Mouse (Mus musculus) lung, embryonic 16.5 days (tissue): ENCODE data around the gene Als2cr12. TPM values are rescaled to one million over a fixed set of nuclear protein-coding genes. Genes with fewer than 3 reads are reported as not detected.

Experiments used
- ATAC-seq: fragments of 200-750 bp; cut with Nextera tagmentation; 2 replicates; pipeline ENCODE4 v1.8.0; 2017; ENCODE audit warnings: low read depth, mild to moderate bottlenecking, moderate library complexity
- H3K27ac ChIP-seq: fragments of 300-500 bp; sonication (generic); 2 replicates; pipeline ENCODE4 v1.5.1; 2014; ENCODE audit warnings: mild to moderate bottlenecking, control low read depth, low read length
- H3K27me3 ChIP-seq: fragments of 300-500 bp; sonication (generic); 2 replicates; pipeline ENCODE4 v1.6.1; 2014; ENCODE audit warnings: low read depth, low read length, mixed read lengths; ENCODE audit not compliant: control insufficient read depth, insufficient read depth
- H3K36me3 ChIP-seq: fragments of 300-500 bp; sonication (generic); 2 replicates; pipeline ENCODE4 v1.6.1; 2014; ENCODE audit warnings: low read length; ENCODE audit not compliant: control insufficient read depth, insufficient read depth
- H3K4me1 ChIP-seq: fragments of 300-500 bp; sonication (generic); replicated peaks from 2 replicates; pipeline ENCODE4 v1.6.1; 2014; ENCODE audit warnings: low read length, mixed read lengths; ENCODE audit not compliant: control insufficient read depth, insufficient read depth
- H3K4me2 ChIP-seq: fragments of 300-500 bp; sonication (generic); 2 replicates; pipeline ENCODE4 v1.6.1; 2014; ENCODE audit warnings: low read depth, low read length, control low read depth
- H3K4me3 ChIP-seq: fragments of 300-500 bp; sonication (generic); 2 replicates; pipeline ENCODE4 v1.5.1; 2014; ENCODE audit warnings: mild to moderate bottlenecking, low read length, control low read depth
- H3K9ac ChIP-seq: fragments of 300-500 bp; sonication (generic); 2 replicates; pipeline ENCODE4 v1.6.1; 2014; ENCODE audit warnings: low read length, control low read depth
- H3K9me3 ChIP-seq: fragments of 300-500 bp; sonication (generic); 2 replicates; pipeline ENCODE4 v1.6.1; 2016; ENCODE audit warnings: low read length; ENCODE audit not compliant: control insufficient read depth
- WGBS: fragments of 180-500 bp; shearing (Covaris S2); extraction: QIAGEN DNeasy Blood & Tissue Kit; methylation state at CpG from one replicate; pipeline ENCODE4 v1.1.7; 2014; 5-methylcytosine and 5-hydroxymethylcytosine counted together
- polyA plus RNA-seq: library from polyadenylated mRNA; unstranded; fragments of >200 nt; fragmentation: Nextera tagmentation; extraction: Ambion mirVana; gene quantifications from 2 replicates; pipeline ENCODE4 v1.2.1, GENCODE M21; 2015

Gene Als2cr12
- polyA plus RNA-seq, 1 experiment from 2014 or later = not detected

GRCm38 (mm10) chr1:58621996-58622748, 73.6 kb downstream of the Als2cr12 start:
- Histone ChIP-seq H3K27ac (no peak overlapping the region), H3K4me3 (no peak overlapping the region), H3K27me3 (no peaks in the 10 kb centered on the region), H3K4me1 (no peaks in the 10 kb centered on the region), H3K36me3 (no peaks in the 10 kb centered on the region), H3K9me3 (peaks cover 2% of the 10 kb centered on the region; the same call in 1 of the 2 replicates), H3K4me2 (no peak overlapping the region), H3K9ac (no peak overlapping the region)
- 63% methylated on average over 7 of the region's 7 CpGs for WGBS
- no peak for ATAC-seq

GRCm38 (mm10) chr1:58621251-58621650, 74.5 kb downstream of the Als2cr12 start:
- Histone ChIP-seq H3K27me3 (no peaks in the 10 kb centered on the region), H3K4me3 (no peak overlapping the region)
- WGBS = 75% methylated on average over 3 of the region's 3 CpGs

GRCm38 (mm10) chr1:58618766-58619165, 77.0 kb downstream of the Als2cr12 start:
- WGBS = 79% methylated on average over 2 of the region's 2 CpGs
- Histone ChIP-seq H3K27ac (no peak overlapping the region), H3K9me3 (peaks cover 2% of the 10 kb centered on the region; the same call in 1 of the 2 replicates), H3K9ac (no peak overlapping the region), H3K4me3 (no peak overlapping the region), H3K4me1 (no peaks in the 10 kb centered on the region), H3K36me3 (no peaks in the 10 kb centered on the region), H3K27me3 (no peaks in the 10 kb centered on the region), H3K4me2 (no peak overlapping the region)
- ATAC-seq = no peak

More at GRCm38 (mm10) chr1:58621251-58621650, 74.5 kb downstream of the Als2cr12 start:
- Histone ChIP-seq H3K27ac (no peak overlapping the region), H3K9ac (no peak overlapping the region), H3K9me3 (peaks cover 2% of the 10 kb centered on the region; the same call in 1 of the 2 replicates), H3K4me2 (no peak overlapping the region), H3K36me3 (no peaks in the 10 kb centered on the region), H3K4me1 (no peaks in the 10 kb centered on the region)
- no peak for ATAC-seq

GRCm38 (mm10) chr1:58617978-58618668, 77.7 kb downstream of the Als2cr12 start:
- Histone ChIP-seq H3K27ac (no peak overlapping the region), H3K36me3 (no peaks in the 10 kb centered on the region), H3K9me3 (peaks cover 2% of the 10 kb centered on the region; the same call in 1 of the 2 replicates), H3K4me1 (no peaks in the 10 kb centered on the region), H3K27me3 (no peaks in the 10 kb centered on the region), H3K4me3 (no peak overlapping the region), H3K4me2 (no peak overlapping the region), H3K9ac (no peak overlapping the region)
- no peak for ATAC-seq
- WGBS = 80% methylated on average over 6 of the region's 6 CpGs

- Histone ChIP-seq H3K9me3 (peaks cover 2% of the 10 kb centered on the region; the same call in 1 of the 2 replicates), H3K4me3 (no peak overlapping the region), H3K27ac (no peak overlapping the region), H3K9ac (no peak overlapping the region), H3K36me3 (no peaks in the 10 kb centered on the region), H3K4me1 (no peaks in the 10 kb centered on the region), H3K4me2 (no peak overlapping the region), H3K27me3 (no peaks in the 10 kb centered on the region)
- 58% methylated on average over 5 of the region's 5 CpGs for WGBS
- no peak for ATAC-seq
Observed at GRCm38 (mm10) chr1:58617076-58617475, 78.7 kb downstream of the Als2cr12 start.

- Histone ChIP-seq H3K36me3 (no peaks in the 10 kb centered on the region), H3K4me3 (no peak overlapping the region), H3K9me3 (peaks cover 2% of the 10 kb centered on the region; the same call in 1 of the 2 replicates), H3K4me2 (no peak overlapping the region), H3K27me3 (no peaks in the 10 kb centered on the region), H3K9ac (no peak overlapping the region), H3K4me1 (no peaks in the 10 kb centered on the region), H3K27ac (no peak overlapping the region)
- no peak for ATAC-seq
- 63% methylated on average over 3 of the region's 3 CpGs for WGBS
Observed at GRCm38 (mm10) chr1:58616176-58616575, 79.6 kb downstream of the Als2cr12 start.

- Histone ChIP-seq H3K36me3 (no peaks in the 10 kb centered on the region), H3K4me1 (no peaks in the 10 kb centered on the region), H3K4me3 (no peak overlapping the region), H3K27me3 (no peaks in the 10 kb centered on the region), H3K4me2 (no peak overlapping the region), H3K9ac (no peak overlapping the region), H3K27ac (no peak overlapping the region), H3K9me3 (peaks cover 2% of the 10 kb centered on the region; the same call in 1 of the 2 replicates)
- 76% methylated on average over 4 of the region's 4 CpGs for WGBS
- no peak for ATAC-seq
Observed at GRCm38 (mm10) chr1:58615146-58615545, 80.6 kb downstream of the Als2cr12 start.

GRCm38 (mm10) chr1:58614424-58614823, 81.4 kb downstream of the Als2cr12 start:
- Histone ChIP-seq H3K36me3 (no peaks in the 10 kb centered on the region), H3K4me3 (no peak overlapping the region), H3K9me3 (peaks cover 2% of the 10 kb centered on the region; the same call in 1 of the 2 replicates), H3K4me2 (no peak overlapping the region), H3K4me1 (no peaks in the 10 kb centered on the region), H3K9ac (no peak overlapping the region), H3K27me3 (no peaks in the 10 kb centered on the region), H3K27ac (no peak overlapping the region)
- ATAC-seq = no peak
- WGBS = 38% methylated on average over 3 of the region's 3 CpGs

- Histone ChIP-seq H3K4me1 (no peaks in the 10 kb centered on the region), H3K36me3 (no peaks in the 10 kb centered on the region), H3K4me3 (no peak overlapping the region), H3K27ac (no peak overlapping the region), H3K4me2 (no peak overlapping the region), H3K27me3 (no peaks in the 10 kb centered on the region), H3K9ac (no peak overlapping the region), H3K9me3 (peaks cover 1% of the 10 kb centered on the region; the same call in 1 of the 2 replicates)
- ATAC-seq = no peak
- 74% methylated on average over 6 of the region's 6 CpGs for WGBS
Observed at GRCm38 (mm10) chr1:58613786-58614185, 82.0 kb downstream of the Als2cr12 start.
